In the genomic region with DNA sequence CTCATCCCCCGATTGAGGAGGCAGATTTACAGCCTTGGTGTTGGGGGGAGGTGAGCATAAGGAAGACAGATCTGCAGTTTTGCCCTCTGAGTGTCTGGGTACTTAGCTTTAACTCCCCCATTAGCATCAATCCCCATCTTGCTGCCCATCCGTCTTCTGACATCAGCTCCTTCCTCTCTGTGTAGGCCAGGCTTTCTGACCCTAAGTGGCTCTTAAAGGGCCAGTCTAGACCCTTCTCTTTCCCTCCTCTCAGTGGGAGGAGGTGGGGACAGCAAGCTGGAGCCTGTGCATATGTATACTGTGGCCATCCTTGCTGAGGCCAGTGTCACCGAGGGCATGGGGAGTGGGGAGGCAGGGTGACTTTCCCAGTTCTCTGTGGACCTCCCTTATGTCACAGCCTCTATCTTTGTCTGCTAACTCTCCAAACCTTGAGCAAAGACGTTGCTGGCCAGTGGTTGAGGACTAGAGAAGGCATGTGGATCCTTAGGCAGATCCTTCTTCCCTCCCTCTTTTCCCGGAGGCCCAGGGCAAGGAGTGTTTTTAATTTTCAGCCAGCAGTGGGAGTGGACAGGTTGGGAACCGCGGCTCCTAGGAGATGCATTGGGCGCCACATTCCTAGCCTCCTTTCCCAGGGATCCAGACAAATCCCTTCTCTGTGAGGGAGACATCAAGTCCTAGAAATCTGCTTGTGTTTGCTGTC, we compare ENCODE assay signal across 8 mouse cellular contexts. TPM values are rescaled to one million over a fixed set of nuclear protein-coding genes. Genes with fewer than 3 reads are reported as not detected.
DNase-seq lines count a peak whose midpoint lies in the region; ATAC-seq and TF ChIP-seq lines count a peak whose summit lies in the region.

No protein-coding gene starts in this region.

- H3K36me3 ChIP-seq in kidney, postnatal 0 days (ENCODE audit: insufficient read depth, low read length) = 0 out of 2 replicates have a peak, but pooled peaks cover 2% of the 10 kb centered on the region
- H3K36me3 ChIP-seq in hindbrain, embryonic 16.5 days (ENCODE audit: control insufficient read depth, insufficient read depth, low read length) = no peaks in the 10 kb centered on the region
- peaks cover 5% of the 10 kb centered on the region for H3K36me3 ChIP-seq in myocyte (ENCODE audit: control insufficient read depth, insufficient read depth)

- no peaks in the 10 kb centered on the region for H3K27me3 ChIP-seq in kidney, postnatal 0 days (ENCODE audit: insufficient read depth, low read length)
- no peaks in the 10 kb centered on the region for H3K27me3 ChIP-seq in hindbrain, embryonic 16.5 days (replicated peaks; ENCODE audit: control insufficient read depth, insufficient read depth, low read length)
- H3K27me3 ChIP-seq in myocyte (ENCODE audit: control insufficient read depth, insufficient read depth, insufficient read length) = no peaks in the 10 kb centered on the region

- H3K4me2 ChIP-seq in kidney, postnatal 0 days (ENCODE audit: low read length) = peak overlapping the region; percentile 74
- peak overlapping the region; percentile 83 for H3K4me2 ChIP-seq in hindbrain, embryonic 16.5 days (ENCODE audit: low read length)
- H3K4me2 ChIP-seq in myocyte (ENCODE audit: low read depth) = peak overlapping the region; percentile 89

- H3K9ac ChIP-seq in kidney, postnatal 0 days (ENCODE audit: low read depth, low read length) = peak overlapping the region; percentile 67; the same call in 1 of the 2 replicates
- peak overlapping the region; percentile 78 for H3K9ac ChIP-seq in hindbrain, embryonic 16.5 days (ENCODE audit: low read depth, low read length)

- WGBS in kidney, postnatal 0 days = 4% methylated on average over 8 of the region's 8 CpGs
- WGBS in hindbrain, embryonic 16.5 days = 9% methylated on average over 8 of the region's 8 CpGs

- peak; percentile 90 for DNase-seq in kidney, postnatal 0 days (ENCODE audit: low spot score)
- DNase-seq in kidney, postnatal 14 days = no peak
- peak; percentile 70 for DNase-seq in embryo, embryonic 9.5 days (ENCODE audit: extremely low spot score)
- no peak for DNase-seq in adrenal gland, adult 2 months
- DNase-seq in cerebellum, adult 18-20 months = no peak
- no peak for DNase-seq in cerebellum, adult 9-10 months

- H3K27ac ChIP-seq in kidney, postnatal 0 days = peak overlapping the region; percentile 96
- H3K27ac ChIP-seq in hindbrain, embryonic 16.5 days (ENCODE audit: low read depth, low read length) = peak overlapping the region; percentile 97

- no peak overlapping the region for H3ac ChIP-seq in myocyte (ENCODE audit: control insufficient read depth, insufficient read length)

- ATAC-seq in kidney, postnatal 0 days (replicated peaks; ENCODE audit: low FRiP score, low read depth) = no peak
- no peak for ATAC-seq in hindbrain, embryonic 16.5 days

- peaks cover 58% of the 10 kb centered on the region for H3K4me1 ChIP-seq in kidney, postnatal 0 days (replicated peaks; ENCODE audit: insufficient read depth, low read length)
- peaks cover 66% of the 10 kb centered on the region for H3K4me1 ChIP-seq in hindbrain, embryonic 16.5 days (ENCODE audit: control insufficient read depth, insufficient read depth, low read depth, low read length)

- H3K9me3 ChIP-seq in kidney, postnatal 0 days (replicated peaks; ENCODE audit: low read length) = no peaks in the 10 kb centered on the region
- no peaks in the 10 kb centered on the region for H3K9me3 ChIP-seq in hindbrain, embryonic 16.5 days (ENCODE audit: control insufficient read depth, low read length)

- H3K4me3 ChIP-seq in kidney, postnatal 0 days (replicated peaks; ENCODE audit: low read depth, low read length) = peak overlapping the region; percentile 41
- peak overlapping the region; percentile 46 for H3K4me3 ChIP-seq in hindbrain, embryonic 16.5 days (ENCODE audit: low read length)
- peak overlapping the region; percentile 27 for H3K4me3 ChIP-seq in myocyte

- no peak for TF ChIP-seq CTCF in kidney, postnatal 0 days (IDR thresholded peaks at IDR 0.05; ENCODE audit: low read depth)

- H3K79me2 ChIP-seq in myocyte (ENCODE audit: control insufficient read depth, insufficient read depth) = no peaks in the 10 kb centered on the region

- no peak for TF ChIP-seq POLR2A in myocyte (IDR thresholded peaks at IDR 0.05; ENCODE audit: insufficient read length, low read depth)

TF ChIP-seq in myocyte, 11 proteins besides CTCF, POLR2A, EP300 and RAD21:
- TF ChIP-seq POLR2AphosphoS2 (IDR thresholded peaks at IDR 0.05; ENCODE audit: insufficient read length, low read depth) (no peak), MAX (IDR thresholded peaks at IDR 0.05; ENCODE audit: low read depth) (no peak), USF1 (IDR thresholded peaks at IDR 0.05; ENCODE audit: low read depth) (no peak), MYOG (IDR thresholded peaks at IDR 0.05; ENCODE audit: control insufficient read depth in 1 of 3, insufficient read depth in 1 of 3, insufficient read length in 2 of 3, low read depth in 2 of 3) (no peak), SRF (IDR thresholded peaks at IDR 0.05; ENCODE audit: control insufficient read depth, insufficient read length, low read depth) (no peak), E2F4 (IDR thresholded peaks at IDR 0.05; ENCODE audit: insufficient read depth) (no peak), TCF3 (IDR thresholded peaks at IDR 0.05; ENCODE audit: insufficient read length, low read depth) (no peak), TCF12 (IDR thresholded peaks at IDR 0.05; ENCODE audit: insufficient read depth, poor library complexity, severe bottlenecking) (no peak)

RNA-seq across cellular contexts. Expression of gene Gpr84, which starts 6.3 kb away (rescaled TPM):
- polyA plus RNA-seq in kidney, postnatal 0 days (2015; fragmentation: Nextera tagmentation; extraction: Ambion mirVana) = 0.47 and 0.65 TPM in 2 replicates
- 0.34 and 0.42 TPM in 2 replicates for polyA plus RNA-seq in hindbrain, embryonic 16.5 days (2015; fragmentation: Nextera tagmentation; extraction: Ambion mirVana)
- 0.05 TPM for polyA plus RNA-seq in myocyte (2012; fragmentation: generic; extraction: Trizol)
- not detected for total RNA-seq in adrenal gland, adult 2 months (2021)
- polyA plus RNA-seq in adrenal gland, adult 2 months (2012; rRNA removed) = 0.09 and 0.15 TPM in 2 replicates

RNA-seq across cellular contexts. Expression of gene Copz1, which starts 31.6 kb away (rescaled TPM):
- polyA plus RNA-seq in kidney, postnatal 0 days (2015; fragmentation: Nextera tagmentation; extraction: Ambion mirVana) = 237 and 263 TPM in 2 replicates
- 207 and 209 TPM in 2 replicates for polyA plus RNA-seq in hindbrain, embryonic 16.5 days (2015; fragmentation: Nextera tagmentation; extraction: Ambion mirVana)
- 172 TPM for polyA plus RNA-seq in myocyte (2012; fragmentation: generic; extraction: Trizol)
- 100 to 1,000 TPM; 146 to 152 TPM for total RNA-seq in adrenal gland, adult 2 months (2021)
- 51.3 and 59.7 TPM in 2 replicates for polyA plus RNA-seq in adrenal gland, adult 2 months (2012; rRNA removed)

RNA-seq across cellular contexts. Expression of gene Zfp385a, which starts 35.8 kb away (rescaled TPM):
- polyA plus RNA-seq in kidney, postnatal 0 days (2015; fragmentation: Nextera tagmentation; extraction: Ambion mirVana) = 11.3 and 11.8 TPM in 2 replicates
- 20.1 and 24.7 TPM in 2 replicates for polyA plus RNA-seq in hindbrain, embryonic 16.5 days (2015; fragmentation: Nextera tagmentation; extraction: Ambion mirVana)
- 35.6 TPM for polyA plus RNA-seq in myocyte (2012; fragmentation: generic; extraction: Trizol)
- total RNA-seq in adrenal gland, adult 2 months (2021) = 10 to 100 TPM; 10.1 to 18.3 TPM
- polyA plus RNA-seq in adrenal gland, adult 2 months (2012; rRNA removed) = 16.7 and 17.1 TPM in 2 replicates

RNA-seq across cellular contexts. Expression of gene Nfe2, which starts 45.9 kb away (rescaled TPM):
- 1.9 and 2.8 TPM in 2 replicates for polyA plus RNA-seq in kidney, postnatal 0 days (2015; fragmentation: Nextera tagmentation; extraction: Ambion mirVana)
- polyA plus RNA-seq in hindbrain, embryonic 16.5 days (2015; fragmentation: Nextera tagmentation; extraction: Ambion mirVana) = 0.65 and 0.69 TPM in 2 replicates
- 0.42 TPM for polyA plus RNA-seq in myocyte (2012; fragmentation: generic; extraction: Trizol)
- total RNA-seq in adrenal gland, adult 2 months (2021) = under 1 TPM; 0.21 to 0.95 TPM
- polyA plus RNA-seq in adrenal gland, adult 2 months (2012; rRNA removed) = 0.38 and 0.83 TPM in 2 replicates

Comparison
In these comparisons a context has a peak if more than half of its experiments do, and no peak if none do; other contexts are left out.
1. DNase-seq: peak in kidney, postnatal 0 days (single experiment) and embryo, embryonic 9.5 days (single experiment); none in kidney, postnatal 14 days (single experiment), adrenal gland, adult 2 months (single experiment), cerebellum, adult 18-20 months (0 of 2) and cerebellum, adult 9-10 months (single experiment).
2. Peak in every context shown above with its lines, with median percentiles within 50 percentile points of each other: H3K4me2 ChIP-seq and H3K4me3 ChIP-seq.